Mouse (Mus musculus): ENCODE measurements around the gene Usp18. TPM values are rescaled to one million over a fixed set of nuclear protein-coding genes. Genes with fewer than 3 reads are reported as not detected.

The Usp18 gene
- under 1 TPM; 0.25 to 0.52 TPM for total RNA-seq (2021)
- long read RNA-seq, experiment 1, partial matches to known transcripts, result 0 of 1 reads
- long read RNA-seq, experiment 1, other reads (novel, unspliced or antisense), result 1 of 1 reads
- long read RNA-seq, experiment 2, partial matches to known transcripts, result 0 of 3 reads
- long read RNA-seq, experiment 2, other reads (novel, unspliced or antisense), result 0 of 3 reads

- DNase-seq, result peak; percentile 90
Observed at GRCm38 (mm10) chr6:121245127-121246036, at the start of gene Usp18. TSS of gene Usp18 (plus strand) at chr6:121245906.

DNA sequence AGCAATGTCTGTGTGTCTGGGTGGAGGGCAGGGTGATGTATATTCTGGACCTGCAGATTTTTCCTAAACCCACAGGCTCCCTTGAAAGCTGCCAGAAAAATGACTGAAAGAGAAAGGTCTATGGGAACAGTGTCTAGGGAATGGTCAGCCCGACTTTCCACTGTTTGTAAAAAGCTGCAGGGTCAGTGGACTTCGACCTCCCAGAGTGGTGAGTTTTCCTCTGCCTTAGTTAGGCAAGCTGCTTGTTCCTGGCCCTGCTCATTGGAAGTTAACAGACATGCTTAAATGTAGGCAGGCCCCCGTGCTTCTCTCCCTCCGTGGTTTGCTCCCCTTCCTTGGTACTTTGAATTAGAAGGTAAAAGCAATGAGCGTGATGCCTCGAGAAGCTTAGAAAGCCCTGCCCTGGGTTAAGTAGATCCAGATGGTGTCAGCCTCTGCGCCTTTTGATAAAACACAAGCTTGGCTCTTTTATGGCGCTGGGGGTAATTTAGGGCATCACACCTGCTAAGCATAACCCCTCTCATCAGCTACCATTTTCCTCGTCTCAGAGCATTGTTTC lies 47.8 kb upstream of the Usp18 start:
- no peak for DNase-seq

- DNase-seq, result no peak
Observed at GRCm38 (mm10) chr6:121200458-121200857, 45.2 kb upstream of the Usp18 start.

DNA sequence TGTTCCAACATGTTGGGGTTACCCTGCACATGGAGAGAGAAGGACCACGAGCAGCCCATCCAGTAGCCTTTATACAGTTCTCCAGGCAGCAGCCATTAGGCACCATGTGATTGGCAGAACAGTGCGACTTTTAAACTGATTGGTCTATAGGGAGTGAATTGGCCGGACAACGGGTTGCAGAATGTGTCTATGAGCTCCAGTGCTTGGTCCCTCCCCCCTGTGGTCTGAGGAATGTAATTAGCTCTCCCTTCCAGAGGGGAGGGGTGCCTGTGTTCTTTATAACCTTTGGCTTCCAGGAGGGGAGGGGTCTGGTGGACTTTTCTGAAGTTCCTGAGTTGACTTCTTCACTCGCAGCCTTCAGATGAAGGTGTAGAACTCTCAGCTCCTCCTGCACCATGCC lies 43.7 kb upstream of the Usp18 start:
- no peak for DNase-seq

DNA sequence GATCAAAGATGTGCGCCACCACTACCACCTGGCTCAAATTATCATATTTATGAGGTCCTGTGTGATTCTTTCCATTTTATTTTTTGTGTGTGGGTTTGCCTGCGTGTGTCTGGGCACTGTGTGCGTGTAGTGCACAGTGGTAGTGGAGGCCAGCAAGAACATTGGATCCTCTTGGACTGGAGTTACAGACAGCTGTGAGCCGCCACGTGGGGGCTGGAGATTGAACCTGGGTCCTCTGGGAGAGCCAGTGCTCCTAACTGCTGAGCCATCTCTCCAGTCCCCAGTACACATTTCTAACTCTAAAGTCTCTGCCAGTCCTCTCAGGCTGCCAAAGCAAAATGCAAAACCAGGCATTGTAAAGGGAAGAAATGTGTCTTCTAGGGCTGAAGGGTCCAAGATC lies 39.2 kb upstream of the Usp18 start:
- DNase-seq, result no peak

- DNase-seq, result no peak
Observed at GRCm38 (mm10) chr6:121209584-121209983, 36.1 kb upstream of the Usp18 start.

DNA sequence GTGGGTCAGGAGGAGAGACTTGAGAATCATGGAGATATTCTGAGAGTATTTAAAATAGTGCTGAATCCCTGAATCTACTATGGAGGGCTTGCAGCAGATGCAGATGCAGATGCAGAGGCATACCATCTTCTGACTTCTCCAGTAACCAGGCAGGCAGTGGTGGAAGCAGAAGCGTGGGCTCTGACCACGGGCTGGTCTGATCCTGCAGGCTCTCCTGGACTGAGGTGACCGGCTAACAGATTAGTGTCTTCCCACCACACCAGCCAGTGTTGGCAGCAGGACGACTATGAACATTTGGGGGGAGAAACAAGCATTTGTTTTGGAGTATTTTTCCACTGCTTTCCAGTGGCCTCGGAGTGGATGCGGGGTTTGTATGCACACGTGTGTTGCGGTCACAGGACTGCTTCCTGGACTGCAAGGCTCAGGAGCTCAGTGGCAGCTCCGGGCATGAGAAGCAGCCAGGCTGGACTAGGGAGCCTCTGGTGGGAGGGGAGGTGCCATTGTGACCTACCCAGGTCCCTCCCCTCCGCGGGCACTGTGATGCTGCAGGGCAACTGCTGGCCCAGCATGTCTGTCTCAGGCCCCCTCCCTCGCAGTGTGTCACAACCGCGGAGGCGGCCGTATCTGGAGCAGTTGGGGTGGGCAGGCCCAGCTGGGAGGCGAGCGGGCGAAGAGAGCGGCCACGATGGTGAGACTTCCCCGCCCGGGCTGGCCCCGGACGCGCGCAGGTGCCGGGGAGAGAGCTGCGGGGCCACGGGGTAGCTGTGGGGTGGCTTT lies 35.4 kb upstream of the Usp18 start, which contains the start of gene Tuba8:
Gene Tuba8, plus strand, starts transcription at position 548 of the 777 bp plus-strand sequence.
- DNase-seq, result peak; percentile 64

DNA sequence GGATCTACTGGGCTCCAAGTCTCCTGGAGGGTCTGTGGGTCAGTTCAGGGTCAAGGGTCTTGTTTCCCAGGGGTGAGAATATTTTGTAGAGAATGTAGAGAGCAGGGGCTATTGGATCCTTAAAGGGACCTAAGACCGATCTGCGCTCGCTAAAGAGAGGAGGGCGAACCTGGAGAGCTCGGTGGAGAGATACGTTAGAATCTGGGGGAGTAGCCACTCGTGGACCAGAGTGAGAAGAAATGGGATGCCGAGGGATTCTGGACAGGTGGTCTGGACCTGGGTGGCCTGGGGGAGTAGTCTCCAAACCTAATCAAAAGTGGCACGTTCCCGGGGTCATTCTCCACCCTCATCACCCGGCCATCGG lies 34.8 kb upstream of the Usp18 start:
- DNase-seq, result no peak

GRCm38 (mm10) chr6:121211743-121212142 lies 34.0 kb upstream of the Usp18 start:
- DNase-seq, result peak; percentile 50

- no peak for DNase-seq
Observed at GRCm38 (mm10) chr6:121212988-121213387, 32.7 kb upstream of the Usp18 start.

GRCm38 (mm10) chr6:121214221-121214620 lies 31.5 kb upstream of the Usp18 start:
- no peak for DNase-seq

GRCm38 (mm10) chr6:121214667-121215330 lies 30.9 kb upstream of the Usp18 start:
- no peak for DNase-seq

DNA sequence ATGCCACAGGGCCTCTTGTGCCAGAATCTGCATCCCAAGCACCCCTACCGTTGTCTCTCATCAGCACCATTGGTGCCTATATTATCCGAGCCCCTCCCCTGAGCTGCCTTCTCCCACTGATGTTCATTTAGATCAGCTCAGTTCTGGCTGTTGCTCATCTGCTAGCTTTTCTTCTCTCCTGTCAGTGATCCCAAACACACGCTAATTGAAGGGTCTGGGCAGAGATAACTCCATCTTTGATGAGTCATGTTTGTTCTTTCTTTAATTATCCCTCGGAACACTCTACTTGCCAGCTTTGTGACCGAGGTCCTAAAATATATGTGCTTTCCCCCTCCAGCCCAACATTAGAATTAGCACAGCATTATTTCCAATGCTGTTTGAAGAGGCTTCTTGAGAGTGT lies 30.4 kb upstream of the Usp18 start:
- DNase-seq, result no peak

DNA sequence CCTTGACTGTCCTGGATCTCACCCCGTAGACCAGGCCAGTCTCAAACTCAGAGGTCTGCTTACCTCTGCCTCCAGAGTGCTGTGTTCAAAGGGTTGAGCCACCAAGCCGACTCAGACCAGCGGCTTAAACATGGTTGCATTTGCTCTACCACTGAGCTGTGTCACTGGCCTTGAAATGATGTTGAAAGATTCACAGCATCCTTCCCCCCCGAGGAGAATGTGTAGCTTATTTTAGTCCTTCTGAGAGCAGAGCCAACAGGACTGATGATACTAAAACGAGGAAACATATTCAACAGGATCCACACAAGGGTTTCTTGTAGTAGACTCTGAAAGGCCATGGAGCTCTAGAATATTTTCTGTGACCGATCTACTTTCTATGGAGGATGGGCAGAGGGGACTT lies 29.8 kb upstream of the Usp18 start:
- DNase-seq, result no peak

DNA sequence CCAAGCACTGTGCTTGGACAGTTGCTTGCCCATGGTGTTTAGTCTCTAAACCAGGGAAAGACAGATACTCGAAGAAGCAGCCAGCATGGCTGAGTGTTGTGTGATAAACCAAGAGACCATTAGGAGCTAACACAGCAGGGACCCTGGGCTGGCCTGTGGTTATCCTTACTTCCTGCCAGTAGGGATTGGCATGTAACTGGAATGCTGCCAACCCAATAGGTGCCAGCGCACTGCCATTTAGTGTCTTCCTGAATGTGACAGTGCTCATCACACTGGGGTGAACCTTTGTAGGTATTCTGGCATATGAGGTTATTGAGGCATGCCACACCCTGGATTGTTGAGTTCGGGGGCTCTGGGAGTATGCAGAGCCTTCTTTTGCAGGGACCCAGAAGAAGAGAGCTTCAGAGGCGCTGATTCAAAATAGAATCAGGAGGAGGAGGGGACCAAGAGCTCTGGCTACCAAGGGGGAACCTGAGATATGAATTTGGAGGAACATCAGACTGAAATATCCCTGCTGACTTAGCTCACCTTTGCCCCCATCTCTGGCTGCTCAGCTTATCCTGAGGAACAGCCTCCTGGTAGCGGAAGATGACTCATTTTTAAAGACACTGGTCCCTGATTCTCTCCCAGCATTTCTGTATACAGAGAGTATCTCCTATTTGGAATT lies 29.0 kb upstream of the Usp18 start:
- DNase-seq, result no peak

DNA sequence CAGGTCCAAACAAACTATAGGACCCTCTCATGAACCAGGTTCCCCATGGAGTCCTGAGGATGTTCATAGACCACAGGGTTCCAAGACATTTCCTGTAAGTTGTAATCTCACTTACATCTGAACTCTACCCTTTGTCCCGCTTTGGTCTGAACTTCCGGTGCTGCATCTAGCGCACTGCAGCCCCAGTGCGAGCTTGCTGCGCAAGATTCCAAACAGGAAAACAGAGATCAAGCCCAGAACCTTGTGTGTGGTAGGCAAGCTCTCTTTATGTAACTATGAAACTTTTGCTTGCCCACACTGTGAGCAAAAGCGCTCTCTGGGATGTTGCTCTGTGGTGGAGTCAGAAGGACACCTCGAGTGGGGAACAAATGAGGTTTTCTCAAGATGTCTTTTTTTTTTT lies 27.7 kb upstream of the Usp18 start:
- DNase-seq, result no peak

GRCm38 (mm10) chr6:121219406-121219805 lies 26.3 kb upstream of the Usp18 start:
- no peak for DNase-seq

DNA sequence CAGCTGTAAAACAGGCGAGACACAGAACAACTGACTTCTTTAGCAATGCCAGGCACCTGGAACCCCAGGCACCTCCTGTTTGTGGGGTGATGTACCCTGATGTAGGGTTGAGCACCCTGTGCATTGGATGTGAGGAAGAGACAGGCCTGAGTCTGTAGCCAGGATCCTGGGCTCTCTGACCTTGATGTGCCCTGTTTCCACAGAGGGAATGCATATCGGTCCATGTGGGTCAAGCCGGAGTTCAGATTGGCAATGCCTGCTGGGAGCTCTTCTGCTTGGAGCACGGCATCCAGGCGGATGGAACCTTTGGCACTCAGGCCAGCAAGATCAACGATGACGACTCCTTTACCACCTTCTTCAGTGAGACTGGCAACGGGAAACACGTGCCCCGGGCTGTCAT lies 25.5 kb upstream of the Usp18 start:
- no peak for DNase-seq

DNA sequence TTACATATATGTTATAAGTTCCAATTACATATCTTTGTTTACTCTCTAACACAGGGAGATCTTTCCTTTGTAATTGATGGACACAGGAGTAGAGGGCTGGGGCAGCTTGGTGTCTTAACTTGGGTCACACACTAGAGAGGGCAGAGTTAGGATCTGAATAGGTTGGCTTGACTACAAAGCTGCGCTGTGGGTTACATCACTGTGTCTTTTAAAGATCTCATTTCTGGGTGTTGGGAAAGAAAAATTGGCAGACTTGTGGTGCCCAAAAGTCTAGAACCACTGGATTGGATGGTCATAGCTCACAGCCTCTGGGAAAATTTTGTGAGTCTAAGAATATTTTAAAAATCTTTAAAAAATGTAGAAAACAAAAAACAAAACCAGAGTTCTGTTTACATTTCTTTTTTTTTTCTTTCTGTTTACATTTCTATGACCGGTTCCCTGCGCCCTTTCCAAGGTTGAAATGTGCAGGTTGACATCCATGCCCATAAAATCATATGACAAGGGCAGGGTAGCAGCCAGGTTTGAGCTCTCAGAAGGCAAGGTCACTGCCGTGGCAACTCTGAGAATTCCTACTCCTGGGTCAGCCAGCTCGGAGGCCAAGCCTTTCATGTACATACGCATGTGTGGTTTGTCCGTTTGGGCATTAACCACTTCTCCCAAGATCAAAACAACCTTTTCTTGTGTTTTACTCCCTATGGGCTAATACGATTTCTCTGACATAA lies 23.7 kb upstream of the Usp18 start:
- DNase-seq, result no peak

DNA sequence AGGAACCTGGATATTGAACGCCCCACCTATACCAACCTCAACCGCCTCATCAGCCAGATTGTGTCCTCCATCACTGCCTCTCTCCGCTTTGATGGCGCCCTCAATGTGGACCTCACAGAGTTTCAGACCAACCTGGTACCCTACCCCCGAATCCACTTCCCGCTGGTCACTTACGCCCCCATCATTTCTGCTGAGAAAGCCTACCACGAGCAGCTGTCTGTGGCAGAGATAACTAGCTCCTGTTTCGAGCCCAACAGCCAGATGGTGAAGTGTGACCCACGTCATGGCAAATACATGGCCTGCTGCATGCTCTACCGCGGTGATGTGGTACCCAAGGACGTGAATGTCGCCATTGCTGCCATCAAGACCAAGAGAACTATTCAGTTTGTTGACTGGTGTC lies 22.7 kb upstream of the Usp18 start:
- DNase-seq, result no peak

- DNase-seq, result no peak
Observed at GRCm38 (mm10) chr6:121224067-121224466, 21.6 kb upstream of the Usp18 start.
